Mouse (Mus musculus) midbrain, embryonic 11.5 days (tissue): Measurements from ENCODE around the gene Eya2. TPM values are rescaled to one million over a fixed set of nuclear protein-coding genes. Genes with fewer than 3 reads are reported as not detected.

Experiments used
- ATAC-seq: fragments of 200-750 bp; cut with Nextera tagmentation; 2 replicates; pipeline ENCODE4 v1.8.0; 2017; ENCODE audit warnings: moderate TSS enrichment, moderate library complexity; ENCODE audit not compliant: low FRiP score
- DNase-seq: peaks from one replicate; pipeline ENCODE4 v3.0.0; 2015; ENCODE audit warnings: low spot score; ENCODE audit errors: missing footprints
- H3K27ac ChIP-seq: fragments of 300-500 bp; sonication (generic); 2 replicates; pipeline ENCODE4 v1.5.1; 2014; ENCODE audit warnings: low read depth, low read length
- H3K27me3 ChIP-seq: fragments of 300-500 bp; sonication (generic); 2 replicates; pipeline ENCODE4 v1.6.1; 2014; ENCODE audit warnings: mild to moderate bottlenecking, low read length, moderate library complexity, mixed read lengths; ENCODE audit not compliant: control insufficient read depth, insufficient read depth
- H3K36me3 ChIP-seq: fragments of 300-500 bp; sonication (generic); 2 replicates; pipeline ENCODE4 v1.6.1; 2014; ENCODE audit warnings: mild to moderate bottlenecking, low read length, moderate library complexity, mixed read lengths; ENCODE audit not compliant: control insufficient read depth, insufficient read depth
- H3K4me1 ChIP-seq: fragments of 300-500 bp; sonication (generic); 2 replicates; pipeline ENCODE4 v1.6.1; 2014; ENCODE audit warnings: low read length; ENCODE audit not compliant: control insufficient read depth, insufficient read depth
- H3K4me2 ChIP-seq: fragments of 300-500 bp; sonication (generic); 2 replicates; pipeline ENCODE4 v1.6.1; 2014; ENCODE audit warnings: mild to moderate bottlenecking, moderate library complexity
- H3K4me3 ChIP-seq: fragments of 300-500 bp; sonication (generic); 2 replicates; pipeline ENCODE4 v1.5.1; 2014; ENCODE audit warnings: low read depth, low read length
- H3K9ac ChIP-seq: fragments of 300-500 bp; sonication (generic); 2 replicates; pipeline ENCODE4 v1.6.1; 2014; ENCODE audit warnings: low read length
- H3K9me3 ChIP-seq: fragments of 300-500 bp; sonication (generic); 2 replicates; pipeline ENCODE4 v1.6.1; 2016; ENCODE audit warnings: low read length; ENCODE audit not compliant: control insufficient read depth
- WGBS: fragments of 180-500 bp; shearing (Covaris S2); extraction: QIAGEN DNeasy Blood & Tissue Kit; methylation state at CpG from one replicate; pipeline ENCODE4 v1.1.7; 2014; 5-methylcytosine and 5-hydroxymethylcytosine counted together
- polyA plus RNA-seq: library from polyadenylated mRNA; unstranded; fragments of >200 nt; fragmentation: Nextera tagmentation; extraction: Ambion mirVana; gene quantifications from 2 replicates; pipeline ENCODE4 v1.2.1, GENCODE M21; 2014

Eya2 gene
- polyA plus RNA-seq, 1 experiment from 2014 or later = 6.9 TPM

DNA sequence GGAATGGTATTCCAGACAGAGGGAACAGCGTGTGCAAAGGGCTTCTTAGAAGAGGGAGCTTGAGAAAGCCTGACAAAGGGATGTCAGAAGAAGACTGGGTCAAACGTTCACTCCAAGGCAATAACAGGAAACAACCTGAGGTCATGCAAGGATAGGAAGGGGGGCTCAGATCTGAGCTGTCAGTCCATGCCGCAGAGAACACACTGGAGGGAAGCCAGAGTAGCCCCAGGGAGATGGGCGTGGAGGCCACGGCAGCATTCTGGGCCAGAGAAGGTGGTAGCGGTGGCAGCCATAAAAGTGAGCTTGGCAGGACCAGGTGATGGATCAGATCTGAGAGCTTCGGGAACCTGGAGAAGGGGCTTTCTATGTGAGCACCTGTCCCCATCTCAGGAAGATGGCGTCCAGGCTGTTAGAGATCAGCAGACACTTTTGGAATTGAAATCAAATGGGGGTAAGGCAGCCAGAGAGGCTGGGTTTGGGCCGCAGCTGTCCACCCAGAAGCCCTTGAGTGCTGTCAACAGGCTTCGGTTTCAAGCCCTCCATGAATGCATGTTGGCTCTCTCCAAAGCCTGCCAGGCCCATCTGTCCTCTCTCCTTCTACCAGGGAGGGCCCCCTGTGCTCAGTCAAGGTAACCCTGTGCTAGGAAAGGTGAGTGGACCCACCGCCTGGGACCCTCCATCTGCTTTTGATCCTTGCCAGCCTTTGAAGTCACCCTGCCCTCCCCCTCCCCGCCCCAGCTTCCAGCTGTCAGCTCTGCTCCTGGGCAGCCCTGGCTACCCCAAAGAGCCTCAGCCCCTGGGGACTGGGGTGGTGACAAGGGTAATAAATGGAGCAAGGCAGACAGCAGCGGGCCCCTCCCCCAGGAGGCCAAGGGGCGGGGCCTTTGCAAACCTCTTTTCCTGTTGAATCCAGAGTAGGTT lies 58.4 kb downstream of the Eya2 start:
- Histone ChIP-seq H3K4me3 (no peak overlapping the region), H3K9ac (no peak overlapping the region), H3K27me3 (no peaks in the 10 kb centered on the region), H3K9me3 (no peaks in the 10 kb centered on the region), H3K36me3 (no peaks in the 10 kb centered on the region), H3K27ac (no peak overlapping the region; the same call in 1 of the 2 replicates), H3K4me2 (no peak overlapping the region), H3K4me1 (peaks cover 12% of the 10 kb centered on the region)
- WGBS = 60% methylated on average over 14 of the region's 14 CpGs
- ATAC-seq (peak; percentile 46; the same call in 1 of the 2 replicates), DNase-seq (peak; percentile 85)

GRCm38 (mm10) chr2:165654151-165654550 lies 59.3 kb downstream of the Eya2 start:
- Histone ChIP-seq H3K9me3 (no peaks in the 10 kb centered on the region), H3K4me3 (no peak overlapping the region), H3K27me3 (no peaks in the 10 kb centered on the region), H3K27ac (no peak overlapping the region), H3K9ac (peak overlapping the region; percentile 9; the same call in 1 of the 2 replicates), H3K4me1 (peaks cover 12% of the 10 kb centered on the region), H3K36me3 (no peaks in the 10 kb centered on the region), H3K4me2 (no peak overlapping the region)
- peak; percentile 60 for DNase-seq
- 67% methylated on average over 9 of the region's 9 CpGs for WGBS
- no peak for ATAC-seq

DNA sequence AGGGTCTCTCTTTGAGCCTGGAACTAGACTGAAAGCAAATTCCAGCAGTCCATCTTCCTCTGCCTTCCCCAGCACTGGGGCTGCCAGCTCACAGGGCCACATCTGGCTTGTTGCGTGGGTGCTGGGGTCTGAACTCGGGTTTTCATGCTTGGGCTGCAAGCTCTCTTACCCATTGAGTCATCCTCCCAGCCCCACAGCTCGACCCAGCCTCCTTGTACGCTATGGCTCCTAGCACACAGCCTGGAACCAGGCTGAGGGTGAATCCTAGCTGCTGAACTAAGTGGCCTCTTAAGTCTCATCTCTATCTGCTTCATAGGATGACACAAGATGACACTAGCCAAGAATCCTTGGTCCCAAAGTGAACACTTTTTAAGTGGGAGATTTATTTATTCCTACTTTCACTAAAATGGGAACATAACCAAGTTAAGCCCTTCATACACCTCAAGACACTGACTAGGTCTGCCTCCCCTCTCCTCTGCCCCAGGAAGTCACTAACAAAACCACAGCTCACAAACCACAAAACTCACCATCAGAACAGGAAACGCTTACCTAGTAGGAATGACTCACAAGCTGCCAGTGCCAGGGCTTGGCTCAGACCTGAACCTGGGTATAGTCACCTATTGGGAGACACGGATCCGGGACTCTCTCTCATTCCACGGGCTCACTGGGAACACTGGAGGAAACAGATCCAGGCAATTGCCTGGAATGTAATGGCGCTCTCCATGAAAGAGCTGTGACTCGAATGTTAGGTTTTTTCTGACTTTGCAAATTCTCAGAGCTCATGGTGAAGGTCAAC lies 60.1 kb downstream of the Eya2 start:
- Histone ChIP-seq H3K9me3 (no peaks in the 10 kb centered on the region), H3K36me3 (no peaks in the 10 kb centered on the region), H3K27ac (no peak overlapping the region), H3K27me3 (no peaks in the 10 kb centered on the region), H3K4me2 (no peak overlapping the region), H3K4me3 (no peak overlapping the region), H3K4me1 (peaks cover 12% of the 10 kb centered on the region), H3K9ac (no peak overlapping the region)
- ATAC-seq = no peak
- WGBS = 81% methylated on average over 10 of the region's 10 CpGs
- peak; percentile 45 for DNase-seq

GRCm38 (mm10) chr2:165656541-165656940 lies 61.7 kb downstream of the Eya2 start:
- ATAC-seq = no peak
- WGBS = 91% methylated on average over 4 of the region's 4 CpGs

GRCm38 (mm10) chr2:165656956-165657355 lies 62.1 kb downstream of the Eya2 start:
- Histone ChIP-seq H3K27me3 (no peaks in the 10 kb centered on the region), H3K4me1 (peaks cover 12% of the 10 kb centered on the region), H3K36me3 (no peaks in the 10 kb centered on the region), H3K4me3 (no peak overlapping the region), H3K27ac (no peak overlapping the region), H3K9me3 (no peaks in the 10 kb centered on the region), H3K4me2 (no peak overlapping the region), H3K9ac (0 out of 2 replicates have a peak overlapping the region, but pooled peaks have one; percentile 7)
- WGBS = 55% methylated on average over 6 of the region's 6 CpGs
- ATAC-seq (no peak), DNase-seq (peak; percentile 60)

More at GRCm38 (mm10) chr2:165656541-165656940, 61.7 kb downstream of the Eya2 start:
- Histone ChIP-seq H3K27me3 (no peaks in the 10 kb centered on the region), H3K4me3 (no peak overlapping the region), H3K9me3 (no peaks in the 10 kb centered on the region), H3K4me2 (no peak overlapping the region), H3K4me1 (peaks cover 12% of the 10 kb centered on the region), H3K27ac (no peak overlapping the region), H3K36me3 (no peaks in the 10 kb centered on the region), H3K9ac (no peak overlapping the region)
- DNase-seq = peak; percentile 6

- Histone ChIP-seq H3K4me1 (no peaks in the 10 kb centered on the region), H3K27ac (no peak overlapping the region), H3K36me3 (no peaks in the 10 kb centered on the region), H3K4me2 (no peak overlapping the region), H3K4me3 (no peak overlapping the region), H3K9ac (no peak overlapping the region), H3K27me3 (no peaks in the 10 kb centered on the region), H3K9me3 (no peaks in the 10 kb centered on the region)
- no peak for ATAC-seq
- no peak for DNase-seq
- WGBS = 78% methylated on average over 5 of the region's 5 CpGs
These were observed 64.7 kb downstream of the Eya2 start for GRCm38 (mm10) chr2:165659552-165659951.

DNA sequence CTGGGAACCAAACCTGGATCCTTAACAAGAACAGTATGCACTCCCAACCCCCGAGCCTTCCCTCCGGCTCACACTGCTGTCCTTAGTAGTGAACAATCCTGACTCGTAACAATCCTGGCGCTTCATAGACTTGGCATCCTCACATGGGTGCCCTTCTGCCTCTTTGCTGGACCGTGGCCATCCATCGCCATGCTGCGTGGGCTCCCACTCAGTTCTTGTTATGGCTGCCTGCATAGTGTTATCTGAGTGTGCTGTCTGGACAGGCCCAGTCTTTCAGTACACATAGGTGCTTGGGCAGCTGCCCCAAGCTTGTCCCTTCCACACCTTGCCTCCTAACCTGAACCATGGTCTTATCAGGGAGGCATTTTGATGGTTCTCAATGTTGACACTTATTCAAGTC lies 68.4 kb downstream of the Eya2 start:
- DNase-seq (no peak), ATAC-seq (no peak)
- Histone ChIP-seq H3K4me3 (no peak overlapping the region), H3K4me1 (no peaks in the 10 kb centered on the region), H3K27ac (no peak overlapping the region), H3K9me3 (no peaks in the 10 kb centered on the region), H3K36me3 (no peaks in the 10 kb centered on the region), H3K9ac (no peak overlapping the region), H3K4me2 (no peak overlapping the region), H3K27me3 (no peaks in the 10 kb centered on the region)
- WGBS = 89% methylated on average over 7 of the region's 7 CpGs

DNA sequence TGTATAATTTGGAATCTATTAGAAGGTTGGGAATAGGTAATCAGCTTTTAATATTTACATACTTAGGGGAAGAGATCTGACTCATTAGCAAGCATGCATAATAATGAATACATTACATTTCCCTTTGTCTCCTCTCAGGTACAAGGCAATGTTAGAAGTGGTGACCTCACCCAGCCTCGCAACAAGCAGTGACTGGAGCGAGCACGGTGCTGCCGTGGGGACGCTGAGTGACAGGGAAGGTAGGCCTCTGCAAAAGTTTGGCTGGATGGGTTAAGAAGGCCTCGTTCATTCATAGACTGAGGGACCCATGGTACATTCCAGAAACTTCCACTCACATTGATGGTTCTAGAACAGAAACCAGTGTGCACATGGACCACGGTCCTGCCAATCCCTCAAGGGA lies 69.8 kb downstream of the Eya2 start:
- no peaks in the 10 kb centered on the region for H3K27me3 ChIP-seq
- no peaks in the 10 kb centered on the region for H3K36me3 ChIP-seq
- H3K27ac ChIP-seq = no peak overlapping the region
- no peak overlapping the region for H3K4me2 ChIP-seq
- no peak overlapping the region for H3K4me3 ChIP-seq
- no peak for ATAC-seq
- H3K4me1 ChIP-seq = no peaks in the 10 kb centered on the region
- H3K9me3 ChIP-seq = no peaks in the 10 kb centered on the region
- DNase-seq = no peak
- 88% methylated on average over 7 of the region's 7 CpGs for WGBS
- H3K9ac ChIP-seq = no peak overlapping the region

- ATAC-seq = no peak
- WGBS = 40% methylated on average over 5 of the region's 5 CpGs
- no peak overlapping the region for H3K27ac ChIP-seq
These were observed 70.3 kb downstream of the Eya2 start for GRCm38 (mm10) chr2:165665176-165665575.

More at GRCm38 (mm10) chr2:165665176-165665575, 70.3 kb downstream of the Eya2 start:
- H3K9ac ChIP-seq = no peak overlapping the region
- no peak overlapping the region for H3K4me2 ChIP-seq
- H3K27me3 ChIP-seq = no peaks in the 10 kb centered on the region
- no peaks in the 10 kb centered on the region for H3K4me1 ChIP-seq
- no peaks in the 10 kb centered on the region for H3K36me3 ChIP-seq
- DNase-seq = no peak
- H3K9me3 ChIP-seq = no peaks in the 10 kb centered on the region
- H3K4me3 ChIP-seq = no peak overlapping the region
